Mouse (Mus musculus) heart, embryonic 16.5 days (tissue): Measurements from ENCODE around the gene Ppp1r9b. TPM values are rescaled to one million over a fixed set of nuclear protein-coding genes. Genes with fewer than 3 reads are reported as not detected.
A peak's percentile ranks its signal among the peaks of the same experiment; 100 is the strongest.

Source experiments
- ATAC-seq: fragments of 200-750 bp; cut with Nextera tagmentation; replicated peaks from 2 replicates; pipeline ENCODE4 v1.8.0; 2017; ENCODE audit warnings: moderate number of reproducible peaks; ENCODE audit not compliant: insufficient read depth, low FRiP score; ENCODE audit errors: extremely low read depth
- H3K27ac ChIP-seq: fragments of 300-500 bp; sonication (generic); 2 replicates; pipeline ENCODE4 v1.5.1; 2014; ENCODE audit warnings: mild to moderate bottlenecking, low read length, control low read depth, moderate library complexity
- H3K27me3 ChIP-seq: fragments of 300-500 bp; sonication (generic); 2 replicates; pipeline ENCODE4 v1.6.1; 2014; ENCODE audit warnings: low read length, mixed read lengths; ENCODE audit not compliant: control insufficient read depth, insufficient read depth
- H3K36me3 ChIP-seq: fragments of 300-500 bp; sonication (generic); 2 replicates; pipeline ENCODE4 v1.6.1; 2014; ENCODE audit not compliant: control insufficient read depth, insufficient read depth
- H3K4me1 ChIP-seq: fragments of 300-500 bp; sonication (generic); 2 replicates; pipeline ENCODE4 v1.6.1; 2014; ENCODE audit warnings: low read length, mixed read lengths; ENCODE audit not compliant: control insufficient read depth, insufficient read depth
- H3K4me2 ChIP-seq: fragments of 300-500 bp; sonication (generic); 2 replicates; pipeline ENCODE4 v1.6.1; 2014; ENCODE audit warnings: low read depth, mild to moderate bottlenecking, control low read depth, low read length
- H3K4me3 ChIP-seq: fragments of 300-500 bp; sonication (generic); 2 replicates; pipeline ENCODE4 v1.5.1; 2014; ENCODE audit warnings: mild to moderate bottlenecking, control low read depth, low read length
- H3K9ac ChIP-seq: fragments of 300-500 bp; sonication (generic); 2 replicates; pipeline ENCODE4 v1.6.1; 2014; ENCODE audit warnings: low read length, control low read depth
- H3K9me3 ChIP-seq: fragments of 300-500 bp; sonication (generic); replicated peaks from 2 replicates; pipeline ENCODE4 v1.6.1; 2016; ENCODE audit warnings: low read length; ENCODE audit not compliant: control insufficient read depth
- WGBS: fragments of 180-500 bp; shearing (Covaris S2); extraction: QIAGEN DNeasy Blood & Tissue Kit; methylation state at CpG from one replicate; pipeline ENCODE4 v1.1.7; 2014; 5-methylcytosine and 5-hydroxymethylcytosine counted together
- polyA plus RNA-seq: library from polyadenylated mRNA; unstranded; fragments of >200 nt; fragmentation: Nextera tagmentation; extraction: Ambion mirVana; gene quantifications from 2 replicates; pipeline ENCODE4 v1.2.1, GENCODE M21; 2015

Gene Ppp1r9b
- polyA plus RNA-seq, 1 experiment from 2014 or later = 5.8 TPM

- no peak overlapping the region for H3K27ac ChIP-seq
- WGBS = 53% methylated on average over 13 of the region's 13 CpGs
- no peak overlapping the region for H3K4me2 ChIP-seq
- H3K36me3 ChIP-seq = peaks cover 23% of the 10 kb centered on the region
- H3K4me3 ChIP-seq = no peak overlapping the region
- H3K9me3 ChIP-seq = no peaks in the 10 kb centered on the region
- no peaks in the 10 kb centered on the region for H3K27me3 ChIP-seq
- ATAC-seq = no peak
- H3K9ac ChIP-seq = no peak overlapping the region
- H3K4me1 ChIP-seq = no peaks in the 10 kb centered on the region
Observed at GRCm38 (mm10) chr11:95027850-95028470, 37.1 kb downstream of the Ppp1r9b start.

- ATAC-seq = no peak
- H3K9ac ChIP-seq = no peak overlapping the region
- H3K36me3 ChIP-seq = peaks cover 26% of the 10 kb centered on the region
- no peak overlapping the region for H3K27ac ChIP-seq
- H3K9me3 ChIP-seq = no peaks in the 10 kb centered on the region
- H3K4me3 ChIP-seq = no peak overlapping the region
- WGBS = 43% methylated on average over 6 of the region's 6 CpGs
- no peak overlapping the region for H3K4me2 ChIP-seq
- H3K4me1 ChIP-seq = peaks cover 8% of the 10 kb centered on the region; the same call in 1 of the 2 replicates
- H3K27me3 ChIP-seq = no peaks in the 10 kb centered on the region
Observed at GRCm38 (mm10) chr11:95032945-95033344, 42.1 kb downstream of the Ppp1r9b start.

- Histone ChIP-seq H3K4me1 (peaks cover 8% of the 10 kb centered on the region; the same call in 1 of the 2 replicates), H3K27ac (no peak overlapping the region), H3K4me2 (no peak overlapping the region), H3K27me3 (no peaks in the 10 kb centered on the region), H3K4me3 (no peak overlapping the region), H3K36me3 (peaks cover 28% of the 10 kb centered on the region), H3K9me3 (no peaks in the 10 kb centered on the region), H3K9ac (peak overlapping the region; percentile 23; the same call in 1 of the 2 replicates)
- ATAC-seq = no peak
- 32% methylated on average over 14 of the region's 14 CpGs for WGBS
Observed at GRCm38 (mm10) chr11:95033617-95034016, 42.8 kb downstream of the Ppp1r9b start.

- Histone ChIP-seq H3K4me1 (peaks cover 11% of the 10 kb centered on the region), H3K36me3 (peaks cover 26% of the 10 kb centered on the region), H3K27ac (no peak overlapping the region), H3K9me3 (no peaks in the 10 kb centered on the region), H3K4me2 (no peak overlapping the region), H3K27me3 (no peaks in the 10 kb centered on the region), H3K4me3 (no peak overlapping the region), H3K9ac (no peak overlapping the region)
- 65% methylated on average over 10 of the region's 10 CpGs for WGBS
- ATAC-seq = no peak
Observed at GRCm38 (mm10) chr11:95034902-95035301, 44.1 kb downstream of the Ppp1r9b start.

GRCm38 (mm10) chr11:95036521-95036920, 45.7 kb downstream of the Ppp1r9b start:
- H3K27me3 ChIP-seq = no peaks in the 10 kb centered on the region
- H3K27ac ChIP-seq = no peak overlapping the region
- H3K9me3 ChIP-seq = no peaks in the 10 kb centered on the region
- peaks cover 24% of the 10 kb centered on the region for H3K36me3 ChIP-seq
- peaks cover 18% of the 10 kb centered on the region for H3K4me1 ChIP-seq
- H3K4me2 ChIP-seq = no peak overlapping the region
- H3K9ac ChIP-seq = no peak overlapping the region
- 94% methylated on average over 5 of the region's 5 CpGs for WGBS
- no peak for ATAC-seq
- no peak overlapping the region for H3K4me3 ChIP-seq

- no peak overlapping the region for H3K4me3 ChIP-seq
- no peaks in the 10 kb centered on the region for H3K27me3 ChIP-seq
- peaks cover 22% of the 10 kb centered on the region for H3K4me1 ChIP-seq
- ATAC-seq = no peak
- no peak overlapping the region for H3K27ac ChIP-seq
- H3K4me2 ChIP-seq = no peak overlapping the region
- H3K36me3 ChIP-seq = peaks cover 17% of the 10 kb centered on the region
- 65% methylated on average over 6 of the region's 6 CpGs for WGBS
- H3K9ac ChIP-seq = no peak overlapping the region
- H3K9me3 ChIP-seq = no peaks in the 10 kb centered on the region
Observed at GRCm38 (mm10) chr11:95037306-95037705, 46.5 kb downstream of the Ppp1r9b start.

- Histone ChIP-seq H3K4me1 (peaks cover 20% of the 10 kb centered on the region), H3K4me2 (no peak overlapping the region), H3K36me3 (peaks cover 17% of the 10 kb centered on the region), H3K27me3 (no peaks in the 10 kb centered on the region), H3K9ac (no peak overlapping the region), H3K27ac (no peak overlapping the region), H3K9me3 (no peaks in the 10 kb centered on the region), H3K4me3 (no peak overlapping the region)
- WGBS = 78% methylated on average over 14 of the region's 14 CpGs
- no peak for ATAC-seq
Observed at GRCm38 (mm10) chr11:95038156-95038817, 47.5 kb downstream of the Ppp1r9b start.

- no peaks in the 10 kb centered on the region for H3K27me3 ChIP-seq
- H3K4me1 ChIP-seq = peaks cover 13% of the 10 kb centered on the region
- H3K9me3 ChIP-seq = no peaks in the 10 kb centered on the region
- peaks cover 17% of the 10 kb centered on the region for H3K36me3 ChIP-seq
- H3K9ac ChIP-seq = no peak overlapping the region
- H3K4me2 ChIP-seq = no peak overlapping the region
- 81% methylated on average over 13 of the region's 13 CpGs for WGBS
- no peak for ATAC-seq
- H3K4me3 ChIP-seq = no peak overlapping the region
- no peak overlapping the region for H3K27ac ChIP-seq
Observed at GRCm38 (mm10) chr11:95038818-95039655, 48.2 kb downstream of the Ppp1r9b start.

GRCm38 (mm10) chr11:95039766-95040165, 48.9 kb downstream of the Ppp1r9b start:
- H3K27ac ChIP-seq = peak overlapping the region; percentile 96
- H3K9me3 ChIP-seq = no peaks in the 10 kb centered on the region
- peak overlapping the region; percentile 92 for H3K4me3 ChIP-seq
- no peaks in the 10 kb centered on the region for H3K27me3 ChIP-seq
- H3K4me2 ChIP-seq = peak overlapping the region; percentile 80
- peaks cover 13% of the 10 kb centered on the region for H3K4me1 ChIP-seq
- peaks cover 17% of the 10 kb centered on the region for H3K36me3 ChIP-seq
- peak overlapping the region; percentile 95 for H3K9ac ChIP-seq
- ATAC-seq = no peak
- whole genome bisulfite sequencing = 80% methylated on average over 4 of the region's 4 CpGs
